Mouse (Mus musculus): ENCODE results near the gene Stx4a. TPM values are rescaled to one million over a fixed set of nuclear protein-coding genes. Genes with fewer than 3 reads are reported as not detected.
"Not testable (repeated sequence)": the region's sequence is repeated elsewhere in the genome, so short reads cannot be mapped to it uniquely, and the experiment has no call there.

Stx4a gene
- total RNA-seq (2021) = 10 to 100 TPM; 60.2 to 64.6 TPM
- long read RNA-seq, experiment 1, partial matches to known transcripts = 3 of 9 reads
- long read RNA-seq, experiment 1, other reads (novel, unspliced or antisense) = 4 of 9 reads
- long read RNA-seq, experiment 2, partial matches to known transcripts = 2 of 14 reads
- long read RNA-seq, experiment 2, other reads (novel, unspliced or antisense) = 11 of 14 reads

DNA sequence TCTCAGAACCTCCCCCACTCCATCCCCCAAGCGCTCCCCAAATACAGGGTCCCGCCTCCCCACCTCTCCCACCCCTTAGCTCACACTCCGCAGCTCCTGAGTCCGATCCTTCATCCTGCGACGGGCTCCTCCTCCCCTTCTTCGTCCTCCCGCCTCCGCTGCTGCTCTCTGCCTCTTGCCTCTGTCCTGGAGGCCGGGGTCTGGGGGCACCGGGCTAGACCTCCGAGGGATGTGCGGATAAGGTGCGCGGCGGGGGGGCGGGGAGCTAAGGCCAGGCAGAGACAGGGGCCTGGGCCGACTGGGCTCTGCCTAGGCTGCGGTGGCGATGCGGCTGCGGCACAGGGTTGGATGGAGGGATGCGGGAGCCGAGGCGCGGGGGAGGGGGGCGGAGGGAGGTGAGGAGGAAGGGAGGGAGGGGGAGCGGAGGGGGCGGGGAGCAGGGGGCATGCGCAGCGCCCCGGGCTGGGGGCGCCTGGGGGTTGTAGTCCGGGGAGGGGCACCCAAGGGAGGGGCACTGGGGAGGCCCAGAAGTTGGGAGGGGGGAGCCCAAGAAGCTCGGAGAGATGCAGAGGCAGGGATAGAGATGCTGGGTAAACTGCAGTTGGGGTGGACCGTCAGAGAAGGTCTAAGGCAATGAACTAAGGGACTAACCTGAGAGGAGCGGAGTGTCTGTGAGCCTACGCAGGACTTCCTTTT lies at the start of gene Stx4a, which contains the start of gene Stx1b:
Gene Stx4a (plus strand): TSS at position 119 of the 696 bp plus-strand sequence.
Gene Stx1b (minus strand): TSS at position 374 of the 696 bp plus-strand sequence.
- DNase-seq (ENCODE audit: low spot score in 2 of 2) = peak; percentile 72 to 77
- peak within 1 kb of the TSS; percentile 75 for H3K4me3 ChIP-seq
- H3K27ac ChIP-seq = peak within 1 kb of the TSS; percentile 96
- no peak for TF ChIP-seq CTCF (conservative IDR thresholded peaks at IDR 0.05)

DNA sequence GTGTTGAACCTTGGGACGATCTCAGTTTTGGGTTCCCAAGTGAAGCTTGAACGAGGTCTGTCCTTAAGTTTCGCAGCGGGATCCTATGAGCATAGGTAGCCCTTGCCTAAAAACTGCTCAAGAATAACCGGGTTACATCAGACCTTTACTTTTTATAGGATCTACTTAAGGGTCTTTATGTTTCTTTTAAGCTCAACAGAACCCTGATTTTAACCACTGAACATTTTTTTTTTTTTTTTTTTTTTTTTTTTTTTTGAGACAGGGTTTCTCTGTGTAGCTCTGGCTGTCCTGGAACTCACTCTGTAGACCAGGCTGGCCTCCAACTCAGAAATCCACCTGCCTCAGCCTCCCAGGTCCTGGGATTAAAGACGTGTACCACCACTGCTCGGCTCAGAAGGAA lies 48.3 kb upstream of the Stx4a start:
- peak overlapping the region; percentile 95 for H3K4me3 ChIP-seq
- H3K27ac ChIP-seq = peak overlapping the region; percentile 100
- not testable (repeated sequence) for DNase-seq (ENCODE audit: low spot score in 2 of 2)

DNA sequence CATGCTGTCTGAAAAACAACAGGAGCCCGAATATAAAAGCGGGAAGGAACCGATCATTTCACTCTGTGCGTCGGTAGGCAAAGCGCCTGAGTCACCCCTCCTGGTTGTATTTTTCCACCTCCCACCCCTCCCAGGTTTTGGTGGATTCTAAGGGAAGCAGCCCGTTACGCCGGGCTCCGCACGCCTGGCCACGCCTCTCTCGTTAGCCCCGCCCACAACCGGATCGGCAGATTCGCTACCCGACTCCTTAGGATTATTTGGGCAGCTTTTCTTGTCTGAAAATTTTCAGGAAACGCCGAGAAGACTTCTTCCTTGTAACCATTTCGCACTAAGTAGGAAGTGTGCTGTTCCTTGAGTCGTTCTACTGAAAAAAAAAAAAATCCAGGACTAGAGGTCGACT lies 47.7 kb upstream of the Stx4a start, which contains the start of gene Setd1a:
Gene Setd1a (plus strand): TSS at position 245 of the 400 bp plus-strand sequence.
- H3K4me3 ChIP-seq = peak within 1 kb of the TSS; percentile 95
- DNase-seq (ENCODE audit: low spot score in 2 of 2) = peak; percentile 89 to 91
- peak within 1 kb of the TSS; percentile 100 for H3K27ac ChIP-seq
- TF ChIP-seq CTCF (conservative IDR thresholded peaks at IDR 0.05) = no peak

DNA sequence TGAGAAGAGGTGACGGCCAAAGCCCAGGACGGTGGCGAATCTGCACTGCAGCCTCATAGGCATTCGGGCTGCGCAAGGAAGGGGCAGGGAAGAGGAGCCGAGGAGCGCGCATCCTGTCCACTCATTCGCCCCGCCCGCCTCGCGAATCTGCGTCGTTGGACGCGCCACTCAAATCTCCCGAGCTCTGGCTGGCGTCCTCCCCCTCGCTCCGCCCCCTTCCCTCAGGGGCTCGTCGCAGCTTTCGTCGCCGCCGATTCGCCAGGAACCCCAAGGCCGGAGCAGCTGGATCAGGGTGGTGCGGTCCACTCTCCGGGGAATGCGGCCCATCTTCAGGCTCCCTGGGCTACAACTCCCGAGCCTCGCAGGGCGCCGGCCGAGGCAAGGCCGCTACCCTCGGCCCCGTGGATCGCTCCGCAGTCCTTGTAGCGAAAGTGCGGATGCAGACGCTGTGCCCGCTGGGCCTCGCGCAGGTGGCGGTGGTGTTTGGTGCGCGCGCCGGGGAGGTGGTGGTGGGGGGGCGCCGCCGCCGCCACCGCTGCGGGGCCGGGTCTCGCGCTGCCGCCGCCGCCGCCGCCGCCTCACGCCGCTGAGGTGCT lies 47.1 kb upstream of the Stx4a start:
- no peak for TF ChIP-seq CTCF (conservative IDR thresholded peaks at IDR 0.05)
- Histone ChIP-seq H3K4me3 (peak overlapping the region; percentile 95), H3K27ac (peak overlapping the region; percentile 100)
- DNase-seq (ENCODE audit: low spot score in 2 of 2) = peak; percentile 95 to 96

DNA sequence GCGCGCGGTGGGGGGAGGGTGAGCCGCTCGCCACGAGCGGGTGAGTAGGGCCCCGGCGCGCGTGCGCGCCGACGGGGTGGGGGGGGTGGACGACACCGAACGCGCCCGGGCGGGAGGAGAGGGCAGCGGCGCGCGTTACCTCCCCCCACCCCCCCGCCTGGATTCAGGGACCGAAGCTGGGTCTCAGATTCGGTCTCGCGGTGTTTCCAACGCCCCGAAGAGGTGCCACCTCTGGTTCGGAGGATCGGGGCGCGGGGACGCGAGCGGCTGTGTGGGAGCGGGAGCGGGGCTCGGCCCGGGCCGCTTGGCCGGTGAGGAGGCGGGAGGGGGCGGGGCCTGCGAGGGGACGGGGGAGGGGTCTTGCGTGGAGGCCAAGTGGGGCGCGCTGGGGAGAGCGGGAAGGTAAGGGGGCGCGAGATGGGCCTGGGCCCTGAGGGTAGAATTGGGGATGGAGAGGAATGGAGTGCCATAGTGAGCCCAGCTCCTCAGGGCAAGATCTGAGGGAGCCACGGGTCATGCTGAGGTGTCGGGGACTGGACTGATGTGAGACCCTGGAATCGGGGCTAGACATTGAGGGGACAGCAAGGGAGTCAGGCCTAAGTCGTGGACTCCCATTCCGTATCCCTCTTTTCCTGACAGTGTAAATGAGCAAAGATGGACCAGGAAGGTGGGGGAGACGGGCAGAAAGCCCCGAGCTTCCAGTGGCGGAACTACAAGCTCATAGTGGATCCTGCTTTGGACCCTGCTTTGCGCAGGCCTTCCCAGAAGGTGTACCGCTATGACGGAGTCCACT lies 46.4 kb upstream of the Stx4a start:
- Histone ChIP-seq H3K4me3 (peak overlapping the region; percentile 95), H3K27ac (peak overlapping the region; percentile 100)
- no peak for TF ChIP-seq CTCF (conservative IDR thresholded peaks at IDR 0.05)
- no peak for DNase-seq (ENCODE audit: low spot score in 2 of 2)

DNA sequence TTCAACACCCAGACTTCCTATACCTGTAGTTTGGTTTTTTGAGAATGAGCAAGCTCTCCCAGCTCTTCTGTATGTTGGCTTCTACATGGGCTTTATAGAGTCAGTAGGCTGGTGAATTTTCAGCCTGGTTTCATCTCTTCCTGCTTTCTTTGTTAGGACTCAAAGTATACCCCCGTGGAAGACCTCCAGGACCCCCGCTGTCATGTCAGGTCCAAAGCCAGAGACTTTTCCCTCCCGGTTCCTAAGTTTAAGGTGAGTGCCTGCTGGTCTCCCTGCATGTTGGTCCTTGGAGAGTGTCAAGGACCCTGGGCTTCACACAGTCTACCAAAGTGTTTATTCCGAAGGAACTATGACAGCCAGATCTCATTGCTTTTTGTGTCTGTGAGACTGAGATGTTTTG lies 45.7 kb upstream of the Stx4a start:
- Histone ChIP-seq H3K4me3 (peak overlapping the region; percentile 95), H3K27ac (peak overlapping the region; percentile 100; the same call in 1 of the 2 replicates)
- no peak for TF ChIP-seq CTCF (conservative IDR thresholded peaks at IDR 0.05)
- DNase-seq (ENCODE audit: low spot score in 2 of 2) = no peak

DNA sequence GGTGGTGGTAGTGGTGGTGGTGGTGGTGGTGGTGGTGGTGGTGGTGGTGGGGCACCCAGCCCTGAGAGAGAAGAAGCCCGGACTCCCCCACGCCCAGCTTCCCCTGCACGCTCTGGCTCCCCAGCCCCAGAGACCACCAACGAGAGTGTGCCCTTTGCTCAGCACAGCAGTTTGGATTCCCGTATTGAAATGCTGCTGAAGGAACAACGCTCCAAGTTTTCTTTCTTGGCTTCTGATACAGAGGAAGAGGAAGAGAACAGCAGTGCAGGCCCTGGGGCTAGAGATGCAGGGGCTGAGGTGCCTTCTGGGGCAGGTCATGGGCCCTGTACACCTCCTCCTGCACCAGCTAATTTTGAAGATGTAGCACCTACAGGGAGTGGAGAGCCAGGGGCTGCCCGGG lies 38.8 kb upstream of the Stx4a start, which contains the start of gene Gm49388:
Gene Gm49388 (plus strand): TSS at position 301 of the 400 bp plus-strand sequence.
- DNase-seq (ENCODE audit: low spot score in 2 of 2) = no peak
- no peak within 1 kb of the TSS for H3K27ac ChIP-seq
- TF ChIP-seq CTCF (conservative IDR thresholded peaks at IDR 0.05) = no peak
- H3K4me3 ChIP-seq = no peak within 1 kb of the TSS

DNA sequence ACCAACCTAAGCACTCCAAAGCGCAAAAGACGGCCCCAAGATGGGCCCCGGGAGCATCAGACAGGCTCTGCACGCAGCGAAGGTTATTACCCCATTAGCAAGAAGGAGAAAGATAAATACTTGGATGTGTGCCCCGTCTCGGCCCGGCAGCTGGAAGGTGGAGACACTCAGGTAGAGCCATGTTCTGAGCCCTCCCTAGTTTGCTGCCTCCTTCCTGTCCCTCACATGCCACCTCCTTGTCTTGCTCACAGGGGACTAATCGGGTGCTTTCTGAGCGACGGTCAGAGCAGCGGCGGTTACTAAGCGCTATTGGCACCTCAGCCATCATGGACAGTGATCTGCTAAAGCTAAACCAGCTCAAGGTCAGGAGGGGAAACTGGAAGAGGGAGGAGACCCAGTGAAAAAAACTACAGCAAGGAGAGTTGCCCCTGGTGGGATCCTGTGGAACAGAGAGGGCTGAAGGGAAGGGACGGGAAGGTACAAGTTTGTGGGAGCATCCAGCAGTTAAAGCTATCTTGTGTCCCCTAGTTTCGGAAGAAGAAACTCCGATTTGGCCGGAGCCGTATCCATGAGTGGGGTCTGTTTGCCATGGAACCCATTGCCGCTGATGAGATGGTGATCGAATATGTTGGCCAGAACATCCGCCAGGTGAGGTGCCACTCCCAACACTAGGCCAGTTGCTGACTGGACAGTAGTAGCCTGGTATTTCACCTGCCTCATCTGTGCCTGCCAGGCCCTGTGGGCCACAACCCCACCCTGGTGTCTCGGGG lies 26.8 kb upstream of the Stx4a start:
- DNase-seq (ENCODE audit: low spot score in 2 of 2) = no peak

DNA sequence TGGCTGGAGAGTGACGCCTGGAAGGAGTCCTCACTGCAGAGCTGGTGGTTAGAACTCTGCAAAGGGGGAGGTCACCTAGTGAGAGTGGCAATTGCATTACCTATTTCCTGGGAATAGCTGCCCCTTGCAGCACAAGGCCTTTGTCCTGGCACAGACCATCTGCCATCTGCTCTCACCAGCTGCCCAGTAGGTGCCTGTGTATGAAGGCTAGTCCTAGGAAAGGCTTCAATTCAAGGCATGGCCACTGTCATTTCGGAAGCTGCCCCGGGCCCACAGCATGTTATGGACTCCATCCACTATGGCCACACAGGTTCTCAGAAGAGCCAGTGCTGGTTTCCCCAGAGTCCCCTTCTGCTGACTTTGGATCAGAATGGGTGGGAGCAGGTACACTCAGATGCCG lies 25.5 kb upstream of the Stx4a start:
- no peak for TF ChIP-seq CTCF (conservative IDR thresholded peaks at IDR 0.05)
- no peak overlapping the region for H3K4me3 ChIP-seq
- H3K27ac ChIP-seq = no peak overlapping the region
- DNase-seq (ENCODE audit: low spot score in 2 of 2) = no peak

More for the DNA sequence above, 26.8 kb upstream of the Stx4a start:
- no peak for TF ChIP-seq CTCF (conservative IDR thresholded peaks at IDR 0.05)
- H3K27ac ChIP-seq = no peak overlapping the region
- H3K4me3 ChIP-seq = no peak overlapping the region

DNA sequence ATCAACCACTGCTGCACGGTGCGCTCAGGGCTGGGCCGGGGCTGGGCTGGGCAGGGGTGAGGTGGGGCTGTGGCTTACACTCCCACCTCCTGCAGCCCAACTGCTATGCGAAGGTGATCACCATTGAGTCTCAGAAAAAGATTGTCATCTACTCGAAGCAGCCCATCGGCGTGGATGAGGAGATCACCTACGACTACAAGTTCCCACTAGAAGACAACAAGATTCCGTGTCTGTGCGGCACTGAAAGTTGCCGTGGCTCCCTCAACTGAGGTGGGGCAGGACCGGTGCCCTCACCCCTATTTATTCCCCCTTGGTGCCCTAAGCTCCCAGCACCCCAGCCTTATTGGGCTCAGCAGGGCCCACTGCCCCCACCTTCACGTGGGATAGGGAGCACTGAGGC lies 24.9 kb upstream of the Stx4a start:
- no peak for TF ChIP-seq CTCF (conservative IDR thresholded peaks at IDR 0.05)
- no peak overlapping the region; the same call in 1 of the 2 replicates for H3K27ac ChIP-seq
- DNase-seq (ENCODE audit: low spot score in 2 of 2) = no peak
- no peak overlapping the region for H3K4me3 ChIP-seq

DNA sequence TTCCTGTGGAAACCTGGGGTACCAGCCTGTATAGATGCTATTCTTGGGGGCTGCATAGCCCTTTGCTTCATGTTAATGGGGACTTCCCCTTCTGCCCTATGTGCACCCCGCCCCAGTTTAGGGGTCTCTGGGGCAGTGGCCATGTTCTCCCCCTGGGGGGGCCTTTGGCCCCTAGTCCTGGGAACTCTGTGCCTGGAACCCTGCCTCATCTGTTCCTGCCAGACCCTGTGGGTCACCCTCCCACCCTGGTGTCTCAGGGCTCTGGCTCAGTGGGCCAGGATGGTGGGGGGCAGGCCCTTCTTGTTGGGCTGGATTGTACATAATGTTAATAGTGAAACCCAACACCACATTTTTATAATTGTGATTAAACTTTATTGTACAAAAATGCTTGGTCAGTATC lies 24.4 kb upstream of the Stx4a start:
- Histone ChIP-seq H3K4me3 (no peak overlapping the region), H3K27ac (peak overlapping the region; percentile 80)
- no peak for DNase-seq (ENCODE audit: low spot score in 2 of 2)
- no peak for TF ChIP-seq CTCF (conservative IDR thresholded peaks at IDR 0.05)

DNA sequence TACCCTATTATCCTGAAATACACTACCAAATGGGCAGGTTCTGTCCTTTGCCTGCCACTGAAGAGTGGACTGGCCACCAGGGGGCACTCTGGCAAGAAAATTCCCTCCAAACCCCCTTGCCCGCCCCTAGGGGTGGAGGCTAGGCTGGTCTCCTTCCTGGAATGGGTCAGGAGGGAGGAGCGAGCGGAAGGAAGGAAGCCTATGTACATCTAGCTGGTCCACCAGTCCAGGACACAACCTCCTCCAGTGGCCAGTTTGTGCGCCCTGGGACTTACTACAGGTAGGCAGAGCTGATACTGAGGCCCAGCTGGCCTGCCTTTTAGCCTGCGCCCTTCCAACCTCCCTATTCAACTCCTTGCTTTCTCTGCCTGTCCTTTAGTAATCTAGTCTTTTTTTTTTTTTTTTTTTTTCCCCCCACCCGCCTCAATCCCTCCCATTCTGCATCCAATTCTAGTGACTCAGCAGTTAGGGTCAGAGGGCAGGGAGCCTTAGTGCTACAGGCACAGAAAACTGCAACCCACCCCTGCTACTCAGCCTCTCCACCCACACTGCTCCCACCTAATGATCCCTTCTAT lies 23.6 kb upstream of the Stx4a start, which contains the start of gene Hsd3b7:
Gene Hsd3b7 (plus strand): TSS at position 170 of the 575 bp plus-strand sequence.
- H3K4me3 ChIP-seq = peak within 1 kb of the TSS; percentile 50
- peak within 1 kb of the TSS; percentile 80 for H3K27ac ChIP-seq
- peak; percentile 99 for TF ChIP-seq CTCF (conservative IDR thresholded peaks at IDR 0.05)
- DNase-seq (ENCODE audit: low spot score in 2 of 2) = peak; percentile 88 to 93

Measured in layer of hippocampus, adult 2 months (tissue).